Mouse (Mus musculus) testis, adult 2 months (tissue): ENCODE measurements around the gene Lrp2. TPM values are rescaled to one million over a fixed set of nuclear protein-coding genes. Genes with fewer than 3 reads are reported as not detected.

ENCODE experiments used
- H3K27ac ChIP-seq: fragments of 200-500 bp; 2 replicates; pipeline ENCODE4 v1.5.1; 2012; ENCODE audit warnings: low read depth, low read length; ENCODE audit not compliant: control insufficient read depth, insufficient read depth
- H3K27me3 ChIP-seq: fragments of 200-500 bp; 2 replicates; pipeline ENCODE4 v1.6.1; 2012; ENCODE audit warnings: mild to moderate bottlenecking, low read length, moderate library complexity; ENCODE audit not compliant: control insufficient read depth, insufficient read depth
- H3K36me3 ChIP-seq: fragments of 200-500 bp; 2 replicates; pipeline ENCODE4 v1.6.1; 2012; ENCODE audit warnings: mild to moderate bottlenecking, low read length; ENCODE audit not compliant: control insufficient read depth, insufficient read depth
- H3K4me1 ChIP-seq: fragments of 200-500 bp; 2 replicates; pipeline ENCODE4 v1.6.1; 2012; ENCODE audit warnings: low read length; ENCODE audit not compliant: control insufficient read depth, insufficient read depth
- H3K4me3 ChIP-seq: fragments of 200-500 bp; 2 replicates; pipeline ENCODE4 v1.5.1; 2012; ENCODE audit warnings: low read depth, mild to moderate bottlenecking, low read length, moderate library complexity, mixed read lengths; ENCODE audit not compliant: control insufficient read depth
- CTCF ChIP-seq: fragments of 200-500 bp; IDR thresholded peaks from 2 replicates; pipeline ENCODE4 v1.5.1; 2012; ENCODE audit warnings: low read depth, mild to moderate bottlenecking, inconsistent platforms, low read length, moderate library complexity; ENCODE audit not compliant: control insufficient read depth, insufficient read depth, insufficient replicate concordance
- POLR2A ChIP-seq: fragments of 200-500 bp; IDR thresholded peaks from 2 replicates; pipeline ENCODE4 v1.6.1; 2012; ENCODE audit warnings: low read depth, mild to moderate bottlenecking, inconsistent platforms, low read length, moderate library complexity; ENCODE audit not compliant: control insufficient read depth
- polyA plus RNA-seq: library from polyadenylated mRNA; depleted of rRNA; stranded (reverse); fragments of >200 nt; gene quantifications from 2 replicates; pipeline ENCODE4 v1.2.3, GENCODE M21; 2012

The Lrp2 gene
- polyA plus RNA-seq, 1 experiment: 0.32 TPM

- H3K27me3 ChIP-seq: no peaks in the 10 kb centered on the region
- TF ChIP-seq CTCF (no peak), POLR2A (no peak)
- no peaks in the 10 kb centered on the region for H3K4me1 ChIP-seq
- no peak overlapping the region for H3K4me3 ChIP-seq
- H3K27ac ChIP-seq: no peak overlapping the region
- no peaks in the 10 kb centered on the region for H3K36me3 ChIP-seq
These were observed 34.2 kb downstream of the Lrp2 start for GRCm38 (mm10) chr2:69551639-69552038.

DNA sequence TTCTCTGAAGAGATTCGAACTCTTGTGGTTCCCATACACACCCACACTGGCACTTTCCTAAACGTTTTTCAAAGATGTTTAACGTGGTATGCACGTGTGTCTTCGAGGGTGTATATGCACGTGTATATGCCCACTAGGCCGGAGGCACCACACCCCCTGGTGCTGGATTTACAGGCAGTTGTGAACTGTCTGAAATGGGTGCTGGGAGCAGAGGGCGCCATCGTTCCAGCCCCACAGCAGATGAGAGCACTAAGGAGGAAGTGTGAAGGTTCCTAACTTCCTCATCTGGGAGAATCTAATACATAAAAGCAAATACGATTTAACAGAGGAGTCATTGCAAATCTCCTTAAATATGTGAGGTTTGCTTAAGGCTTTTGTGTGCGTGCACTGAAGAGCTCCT lies 39.0 kb downstream of the Lrp2 start:
- Histone ChIP-seq H3K27ac (no peak overlapping the region), H3K27me3 (no peaks in the 10 kb centered on the region), H3K4me1 (no peaks in the 10 kb centered on the region), H3K36me3 (no peaks in the 10 kb centered on the region), H3K4me3 (no peak overlapping the region)
- TF ChIP-seq POLR2A: no peak
- no peak; the same call in 1 of the 2 replicates for TF ChIP-seq CTCF

DNA sequence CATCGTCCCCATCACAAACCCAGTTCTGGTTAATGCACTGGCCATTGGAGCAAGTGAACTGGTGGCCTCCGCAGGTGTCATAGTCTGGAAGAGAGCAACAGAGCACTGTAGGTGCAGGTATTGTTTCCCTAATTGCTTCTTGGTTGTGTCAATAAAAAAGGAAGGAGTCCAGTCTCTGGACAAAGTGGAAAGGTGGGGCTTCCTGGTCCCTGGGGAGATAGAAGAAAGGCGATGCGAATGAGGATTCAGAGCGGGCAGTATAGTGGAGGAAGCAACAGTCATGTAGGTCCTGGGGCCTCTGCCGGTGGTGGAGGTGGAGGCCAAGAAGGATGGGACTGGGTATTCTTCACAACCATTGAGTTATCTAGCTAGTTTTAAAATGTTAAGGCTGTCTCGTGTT lies 49.8 kb downstream of the Lrp2 start:
- H3K36me3 ChIP-seq: no peaks in the 10 kb centered on the region
- H3K27ac ChIP-seq: no peak overlapping the region
- H3K27me3 ChIP-seq: no peaks in the 10 kb centered on the region
- H3K4me3 ChIP-seq: no peak overlapping the region
- no peaks in the 10 kb centered on the region for H3K4me1 ChIP-seq
- TF ChIP-seq CTCF (no peak), POLR2A (no peak)

DNA sequence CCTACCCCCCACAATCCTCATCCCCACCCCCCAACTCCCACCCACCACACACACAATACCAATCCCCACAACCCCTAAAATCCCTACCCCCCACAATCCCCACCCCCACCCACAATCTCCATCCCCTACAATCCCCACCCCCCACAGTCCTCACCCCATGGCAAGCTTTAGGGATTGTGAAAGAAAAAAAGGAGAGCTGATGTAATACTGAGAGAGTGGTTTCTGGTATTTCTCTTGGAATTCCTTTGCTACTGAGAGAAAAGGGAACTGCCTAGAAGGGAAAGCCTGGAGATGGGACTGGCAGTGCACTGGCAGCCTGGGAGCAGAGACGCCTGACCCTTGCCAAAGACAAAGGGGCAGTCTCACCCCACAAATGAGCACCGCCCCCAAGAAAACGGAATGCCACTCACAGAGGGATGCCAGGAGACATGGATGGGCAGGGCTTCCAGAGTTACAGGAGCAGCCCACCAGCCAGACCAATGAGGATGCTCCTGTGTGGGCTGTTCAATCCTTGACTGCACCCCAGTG lies 54.3 kb downstream of the Lrp2 start:
- Histone ChIP-seq H3K27me3 (no peaks in the 10 kb centered on the region), H3K27ac (no peak overlapping the region), H3K36me3 (no peaks in the 10 kb centered on the region), H3K4me1 (no peaks in the 10 kb centered on the region), H3K4me3 (no peak overlapping the region)
- TF ChIP-seq POLR2A (no peak), CTCF (no peak)

DNA sequence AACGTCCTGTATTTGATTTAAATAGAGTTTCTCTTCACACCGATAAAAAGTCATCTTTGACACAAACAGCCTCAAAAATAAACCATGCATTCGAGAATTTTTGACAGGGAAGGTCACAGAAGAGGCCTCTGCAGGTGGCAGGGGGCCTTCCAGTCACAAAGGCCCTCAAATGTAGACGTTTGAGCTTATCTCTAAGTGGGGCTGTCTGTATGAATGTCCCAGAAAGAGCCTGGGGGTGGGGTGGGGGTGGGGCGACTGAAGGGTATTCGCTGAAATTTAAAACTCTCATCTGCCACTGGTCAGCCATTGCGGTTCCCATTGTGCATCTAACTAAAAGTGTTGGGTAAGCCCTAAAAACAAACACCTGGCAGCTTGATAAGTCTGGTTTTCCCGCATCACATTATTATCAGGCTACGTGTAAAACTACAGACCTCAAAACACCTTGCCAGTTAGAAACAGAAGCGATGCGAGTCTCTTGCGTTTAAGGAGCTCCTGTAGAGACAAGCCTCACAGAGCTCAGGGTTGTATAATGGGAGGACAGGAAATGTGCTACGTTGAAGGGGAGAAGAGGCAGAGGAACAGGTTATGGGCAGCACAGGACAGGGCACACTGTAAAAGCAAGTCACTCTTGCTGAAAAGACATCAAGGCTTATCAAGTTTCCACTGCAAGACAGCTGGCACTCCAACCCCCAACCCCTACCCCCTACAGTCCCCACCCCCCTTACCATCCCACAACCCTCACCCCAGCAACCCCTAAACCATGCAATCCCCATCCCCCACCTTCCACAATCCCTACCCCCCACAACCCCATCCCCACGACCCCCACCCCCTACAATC lies 55.0 kb downstream of the Lrp2 start:
- no peaks in the 10 kb centered on the region for H3K4me1 ChIP-seq
- TF ChIP-seq CTCF (no peak), POLR2A (no peak)
- H3K4me3 ChIP-seq: no peak overlapping the region
- H3K36me3 ChIP-seq: no peaks in the 10 kb centered on the region
- H3K27ac ChIP-seq: no peak overlapping the region
- no peaks in the 10 kb centered on the region for H3K27me3 ChIP-seq

DNA sequence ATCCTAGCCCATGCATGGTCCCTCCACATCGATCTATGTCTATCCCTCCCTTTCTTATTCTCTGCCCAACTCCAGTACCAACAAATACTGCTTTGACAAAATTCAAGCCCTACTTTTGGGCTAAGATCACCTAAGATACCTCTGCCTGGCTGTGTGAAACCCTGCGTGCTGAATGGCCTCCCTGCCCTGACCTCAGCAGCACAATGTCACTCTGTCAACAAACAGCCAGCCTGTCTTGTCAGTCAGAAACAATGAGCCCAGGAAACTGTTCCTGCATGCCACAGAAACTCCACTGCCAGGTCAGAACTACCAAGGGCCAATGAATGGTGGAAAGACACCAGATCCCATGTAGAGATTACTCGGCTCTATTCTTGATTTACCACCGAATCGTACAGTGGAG lies 55.7 kb downstream of the Lrp2 start:
- TF ChIP-seq CTCF: no peak
- TF ChIP-seq POLR2A: no peak
- no peaks in the 10 kb centered on the region for H3K4me1 ChIP-seq
- no peak overlapping the region for H3K4me3 ChIP-seq
- no peaks in the 10 kb centered on the region for H3K36me3 ChIP-seq
- H3K27ac ChIP-seq: no peak overlapping the region
- no peaks in the 10 kb centered on the region for H3K27me3 ChIP-seq

DNA sequence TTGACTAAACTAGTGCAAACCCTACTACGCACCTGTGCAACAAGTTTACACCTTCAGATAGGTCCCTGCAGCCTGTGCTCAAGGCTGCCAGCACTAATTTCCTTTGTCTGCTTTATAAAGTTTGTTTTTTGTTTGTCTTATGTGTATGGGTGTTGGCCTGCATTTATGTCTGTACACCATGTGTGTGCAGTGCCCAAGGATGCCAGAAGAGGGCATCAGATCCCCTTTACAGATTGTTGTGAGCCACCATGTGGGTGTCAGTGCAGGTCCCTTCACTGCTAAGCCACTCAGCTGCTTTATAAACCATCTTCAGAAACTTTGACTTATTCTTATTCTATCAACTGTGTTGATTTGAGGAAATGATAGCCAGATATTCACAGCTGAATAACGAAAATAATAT lies 65.6 kb downstream of the Lrp2 start:
- Histone ChIP-seq H3K4me3 (no peak overlapping the region), H3K27me3 (no peaks in the 10 kb centered on the region), H3K36me3 (no peaks in the 10 kb centered on the region), H3K4me1 (no peaks in the 10 kb centered on the region), H3K27ac (no peak overlapping the region)
- TF ChIP-seq CTCF: no peak
- TF ChIP-seq POLR2A: no peak
